Mouse (Mus musculus): ENCODE data around the gene Cdk14.

DNA sequence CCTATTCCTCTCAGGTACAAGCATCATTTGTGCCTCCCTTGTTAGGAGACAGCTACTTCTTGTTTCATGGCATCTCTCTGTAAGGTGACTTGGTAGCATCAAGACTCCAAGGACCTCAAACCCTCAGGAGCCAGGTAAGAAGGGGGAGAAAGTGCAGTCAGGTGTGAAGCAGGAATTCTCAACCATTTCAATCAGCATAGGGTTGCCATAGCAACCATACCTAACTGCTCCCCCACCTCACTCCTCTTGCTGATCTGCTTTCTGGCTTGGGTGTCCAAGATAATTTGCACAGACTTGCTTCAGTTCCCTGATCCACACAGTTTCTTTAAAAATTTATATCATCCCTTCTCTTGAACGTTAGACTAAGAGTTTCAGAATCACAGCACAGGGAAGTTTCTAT is 595.9 kb downstream of the Cdk14 start:
- TF ChIP-seq POLR2A (IDR thresholded peaks at IDR 0.05; ENCODE audit: low read depth, low read length) (no peak), CTCF (conservative IDR thresholded peaks at IDR 0.05; ENCODE audit: insufficient read depth, insufficient read length, low read depth, low read length) (no peak)

Data from kidney, adult 2 months (tissue).